Mouse (Mus musculus) midbrain, embryonic 16.5 days (tissue): ENCODE measurements around the gene Mip. TPM values are rescaled to one million over a fixed set of nuclear protein-coding genes. Genes with fewer than 3 reads are reported as not detected.
"Not testable (repeated sequence)": the region's sequence is repeated elsewhere in the genome, so short reads cannot be mapped to it uniquely, and the experiment has no call there.

Experiments
- ATAC-seq: fragments of 200-750 bp; cut with Nextera tagmentation; 2 replicates; pipeline ENCODE4 v1.8.0; 2017; ENCODE audit warnings: moderate TSS enrichment
- H3K27ac ChIP-seq: fragments of 300-500 bp; sonication (generic); 2 replicates; pipeline ENCODE4 v1.5.1; 2014; ENCODE audit warnings: mild to moderate bottlenecking, low read length, mixed read lengths
- H3K27me3 ChIP-seq: fragments of 300-500 bp; sonication (generic); 2 replicates; pipeline ENCODE4 v1.6.1; 2014; ENCODE audit warnings: low read depth, low read length, mixed read lengths; ENCODE audit not compliant: control insufficient read depth, insufficient read depth
- H3K36me3 ChIP-seq: fragments of 300-500 bp; sonication (generic); 2 replicates; pipeline ENCODE4 v1.6.1; 2014; ENCODE audit warnings: mild to moderate bottlenecking, low read length, moderate library complexity, mixed read lengths; ENCODE audit not compliant: control insufficient read depth, insufficient read depth
- H3K4me1 ChIP-seq: fragments of 300-500 bp; sonication (generic); 2 replicates; pipeline ENCODE4 v1.6.1; 2014; ENCODE audit warnings: mild to moderate bottlenecking, low read length, mixed read lengths; ENCODE audit not compliant: control insufficient read depth, insufficient read depth
- H3K4me2 ChIP-seq: fragments of 300-500 bp; sonication (generic); 2 replicates; pipeline ENCODE4 v1.6.1; 2014; ENCODE audit warnings: mild to moderate bottlenecking, low read length, mixed read lengths
- H3K4me3 ChIP-seq: fragments of 300-500 bp; sonication (generic); 2 replicates; pipeline ENCODE4 v1.5.1; 2014; ENCODE audit warnings: low read depth, mild to moderate bottlenecking, low read length, moderate library complexity, mixed read lengths
- H3K9ac ChIP-seq: fragments of 300-500 bp; sonication (generic); 2 replicates; pipeline ENCODE4 v1.6.1; 2014; ENCODE audit warnings: low read depth, low read length, mixed read lengths
- H3K9me3 ChIP-seq: fragments of 300-500 bp; sonication (generic); replicated peaks from 2 replicates; pipeline ENCODE4 v1.6.1; 2014; ENCODE audit warnings: mild to moderate bottlenecking, low read length, mixed read lengths; ENCODE audit not compliant: control insufficient read depth, poor library complexity, severe bottlenecking
- WGBS: fragments of 180-500 bp; shearing (Covaris S2); extraction: QIAGEN DNeasy Blood & Tissue Kit; methylation state at CpG from one replicate; pipeline ENCODE4 v1.1.7; 2014; 5-methylcytosine and 5-hydroxymethylcytosine counted together
- polyA plus RNA-seq: library from polyadenylated mRNA; unstranded; fragments of >200 nt; fragmentation: Nextera tagmentation; extraction: Ambion mirVana; gene quantifications from 2 replicates; pipeline ENCODE4 v1.2.1, GENCODE M21; 2015

Mip gene
- polyA plus RNA-seq, 1 experiment from 2014 or later, result 0.11 TPM

GRCm38 (mm10) chr10:128253677-128254255 lies 28.1 kb downstream of the Mip start, which contains the start of gene Apon:
Gene Apon (plus strand): TSS chr10:128254096.
- Histone ChIP-seq H3K9me3 (no peaks in the 10 kb centered on the region), H3K27me3 (no peaks in the 10 kb centered on the region), H3K4me3 (no peak within 1 kb of the TSS), H3K36me3 (peaks cover 13% of the 10 kb centered on the region), H3K9ac (no peak within 1 kb of the TSS), H3K4me1 (no peaks in the 10 kb centered on the region), H3K4me2 (no peak within 1 kb of the TSS), H3K27ac (no peak within 1 kb of the TSS)
- WGBS, result 87% methylated on average over 4 of the region's 4 CpGs
- ATAC-seq, result no peak

GRCm38 (mm10) chr10:128255925-128256324 lies 30.3 kb downstream of the Mip start:
- H3K27ac ChIP-seq, result no peak overlapping the region
- H3K27me3 ChIP-seq, result no peaks in the 10 kb centered on the region
- H3K36me3 ChIP-seq, result no peaks in the 10 kb centered on the region
- no peak overlapping the region for H3K4me3 ChIP-seq
- no peaks in the 10 kb centered on the region for H3K9me3 ChIP-seq
- 91% methylated on average over 8 of the region's 8 CpGs for WGBS
- H3K9ac ChIP-seq, result no peak overlapping the region
- no peaks in the 10 kb centered on the region for H3K4me1 ChIP-seq
- H3K4me2 ChIP-seq, result no peak overlapping the region
- no peak for ATAC-seq

- 93% methylated on average over 8 of the region's 8 CpGs for WGBS
These were observed 30.7 kb downstream of the Mip start for GRCm38 (mm10) chr10:128256328-128256727.

GRCm38 (mm10) chr10:128258953-128259352 lies 33.3 kb downstream of the Mip start:
- WGBS, result 91% methylated on average over 4 of the region's 4 CpGs
- H3K27me3 ChIP-seq, result no peaks in the 10 kb centered on the region
- no peak overlapping the region for H3K27ac ChIP-seq
- H3K4me1 ChIP-seq, result no peaks in the 10 kb centered on the region
- H3K9me3 ChIP-seq, result no peaks in the 10 kb centered on the region
- H3K36me3 ChIP-seq, result no peaks in the 10 kb centered on the region
- H3K9ac ChIP-seq, result no peak overlapping the region
- no peak for ATAC-seq
- no peak overlapping the region for H3K4me3 ChIP-seq
- H3K4me2 ChIP-seq, result no peak overlapping the region

More at GRCm38 (mm10) chr10:128256328-128256727, 30.7 kb downstream of the Mip start:
- no peak overlapping the region for H3K4me2 ChIP-seq
- H3K9ac ChIP-seq, result no peak overlapping the region
- H3K4me1 ChIP-seq, result no peaks in the 10 kb centered on the region
- H3K9me3 ChIP-seq, result no peaks in the 10 kb centered on the region
- no peak overlapping the region for H3K4me3 ChIP-seq
- no peak overlapping the region for H3K27ac ChIP-seq
- H3K27me3 ChIP-seq, result no peaks in the 10 kb centered on the region
- ATAC-seq, result no peak
- H3K36me3 ChIP-seq, result no peaks in the 10 kb centered on the region

- Histone ChIP-seq H3K9me3 (no peaks in the 10 kb centered on the region), H3K27ac (no peak overlapping the region), H3K9ac (no peak overlapping the region), H3K36me3 (no peaks in the 10 kb centered on the region), H3K27me3 (no peaks in the 10 kb centered on the region), H3K4me1 (no peaks in the 10 kb centered on the region), H3K4me2 (no peak overlapping the region), H3K4me3 (no peak overlapping the region)
- ATAC-seq, result no peak
- WGBS, result 91% methylated on average over 5 of the region's 5 CpGs
These were observed 34.3 kb downstream of the Mip start for GRCm38 (mm10) chr10:128259946-128260345.

- ATAC-seq, H3K9ac ChIP-seq, H3K27me3 ChIP-seq, H3K27ac ChIP-seq, H3K4me3 ChIP-seq, H3K9me3 ChIP-seq, H3K4me1 ChIP-seq, H3K4me2 ChIP-seq, H3K36me3 ChIP-seq: not testable (repeated sequence)
- 89% methylated on average over 7 of the region's 7 CpGs for WGBS
These were observed 34.7 kb downstream of the Mip start for GRCm38 (mm10) chr10:128260376-128260775.

- 82% methylated on average over 22 of the region's 22 CpGs for WGBS
- Histone ChIP-seq H3K4me2 (no peak overlapping the region), H3K9ac (no peak overlapping the region), H3K4me3 (no peak overlapping the region), H3K4me1 (no peaks in the 10 kb centered on the region), H3K36me3 (no peaks in the 10 kb centered on the region), H3K27ac (no peak overlapping the region), H3K27me3 (no peaks in the 10 kb centered on the region), H3K9me3 (no peaks in the 10 kb centered on the region)
- no peak for ATAC-seq
These were observed 36.7 kb downstream of the Mip start for GRCm38 (mm10) chr10:128262300-128262699.

- no peak overlapping the region for H3K4me2 ChIP-seq
- no peak overlapping the region for H3K9ac ChIP-seq
- no peaks in the 10 kb centered on the region for H3K36me3 ChIP-seq
- 78% methylated on average over 6 of the region's 6 CpGs for WGBS
- no peak overlapping the region for H3K27ac ChIP-seq
- H3K27me3 ChIP-seq, result no peaks in the 10 kb centered on the region
- no peak for ATAC-seq
- no peak overlapping the region for H3K4me3 ChIP-seq
- H3K9me3 ChIP-seq, result no peaks in the 10 kb centered on the region
- H3K4me1 ChIP-seq, result no peaks in the 10 kb centered on the region
These were observed 38.0 kb downstream of the Mip start for GRCm38 (mm10) chr10:128263393-128264310.

GRCm38 (mm10) chr10:128268371-128268770 lies 42.7 kb downstream of the Mip start, which contains the start of gene Apof:
Gene Apof (plus strand): TSS chr10:128268671.
- WGBS, result 91% methylated on average over 6 of the region's 6 CpGs
- H3K9me3 ChIP-seq, result no peaks in the 10 kb centered on the region
- no peak for ATAC-seq
- H3K27ac ChIP-seq, result no peak within 1 kb of the TSS
- H3K27me3 ChIP-seq, result no peaks in the 10 kb centered on the region
- peaks cover 3% of the 10 kb centered on the region; the same call in 1 of the 2 replicates for H3K4me1 ChIP-seq
- no peak within 1 kb of the TSS for H3K4me3 ChIP-seq
- H3K4me2 ChIP-seq, result no peak within 1 kb of the TSS
- H3K36me3 ChIP-seq, result no peaks in the 10 kb centered on the region
- H3K9ac ChIP-seq, result no peak within 1 kb of the TSS
